Mouse (Mus musculus): ENCODE measurements around the gene Slc25a42.

DNA sequence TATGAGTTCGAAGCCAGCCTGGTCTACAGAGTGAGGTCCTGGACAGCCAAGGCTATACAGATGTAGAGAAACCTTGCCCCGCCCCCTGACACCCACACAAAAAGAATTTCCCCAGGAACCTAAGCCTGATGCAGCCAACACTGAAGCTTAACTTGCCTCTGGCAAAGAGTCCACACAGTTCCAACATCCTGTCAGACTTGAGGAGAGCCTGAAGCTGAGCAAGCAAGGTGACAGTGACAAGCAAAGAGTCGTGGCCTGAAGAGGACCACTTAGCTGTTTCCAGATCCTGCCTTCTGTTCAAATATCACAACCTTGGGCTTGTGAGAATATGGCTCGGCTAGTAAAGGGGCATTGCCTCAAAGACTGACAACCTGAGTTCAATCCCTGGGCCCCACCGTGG is 3.0 kb upstream of the Slc25a42 start:
- no peak for TF ChIP-seq POLR2A (IDR thresholded peaks at IDR 0.05; ENCODE audit: borderline replicate concordance, insufficient read depth, low read length)
- TF ChIP-seq CTCF (IDR thresholded peaks at IDR 0.05; ENCODE audit: borderline replicate concordance, insufficient read depth, low read depth, low read length), result no peak
